Mouse (Mus musculus): Measurements from ENCODE around the gene Rapgef2.
"Not testable (repeated sequence)": the region's sequence is repeated elsewhere in the genome, so short reads cannot be mapped to it uniquely, and the experiment has no call there.

Gene Rapgef2

GRCm38 (mm10) chr3:79100831-79101230 is 185.5 kb downstream of the Rapgef2 start:
- DNase-seq (ENCODE audit: low spot score) = no peak

GRCm38 (mm10) chr3:79089091-79089490 is 197.2 kb downstream of the Rapgef2 start:
- DNase-seq (ENCODE audit: low spot score) = no peak

- DNase-seq (ENCODE audit: low spot score) = no peak
Observed at GRCm38 (mm10) chr3:79088461-79088860, 197.9 kb downstream of the Rapgef2 start.

GRCm38 (mm10) chr3:79086282-79086681 is 200.0 kb downstream of the Rapgef2 start:
- DNase-seq (ENCODE audit: low spot score) = no peak

GRCm38 (mm10) chr3:79083881-79084280 is 202.4 kb downstream of the Rapgef2 start:
- DNase-seq (ENCODE audit: low spot score) = no peak

- DNase-seq (ENCODE audit: low spot score) = no peak
Observed at GRCm38 (mm10) chr3:79083030-79083429, 203.3 kb downstream of the Rapgef2 start.

GRCm38 (mm10) chr3:79079076-79079475 is 207.2 kb downstream of the Rapgef2 start:
- DNase-seq (ENCODE audit: low spot score) = no peak

- no peak for DNase-seq (ENCODE audit: low spot score)
Observed at GRCm38 (mm10) chr3:79074970-79075369, 211.3 kb downstream of the Rapgef2 start.

GRCm38 (mm10) chr3:79073541-79074244 is 212.6 kb downstream of the Rapgef2 start:
- DNase-seq (ENCODE audit: low spot score) = no peak

GRCm38 (mm10) chr3:79071561-79071960 is 214.8 kb downstream of the Rapgef2 start:
- no peak for DNase-seq (ENCODE audit: low spot score)

GRCm38 (mm10) chr3:79069891-79070290 is 216.4 kb downstream of the Rapgef2 start:
- DNase-seq (ENCODE audit: low spot score) = no peak

- DNase-seq (ENCODE audit: low spot score) = no peak
Observed at GRCm38 (mm10) chr3:79068976-79069375, 217.3 kb downstream of the Rapgef2 start.

- no peak for DNase-seq (ENCODE audit: low spot score)
Observed at GRCm38 (mm10) chr3:79066455-79067055, 219.8 kb downstream of the Rapgef2 start.

GRCm38 (mm10) chr3:79064096-79064495 is 222.2 kb downstream of the Rapgef2 start:
- no peak for DNase-seq (ENCODE audit: low spot score)

GRCm38 (mm10) chr3:79061426-79061825 is 224.9 kb downstream of the Rapgef2 start:
- DNase-seq (ENCODE audit: low spot score) = no peak

- DNase-seq (ENCODE audit: low spot score) = not testable (repeated sequence)
Observed at GRCm38 (mm10) chr3:79058491-79058890, 227.8 kb downstream of the Rapgef2 start.

- no peak for DNase-seq (ENCODE audit: low spot score)
Observed at GRCm38 (mm10) chr3:79045251-79045650, 241.1 kb downstream of the Rapgef2 start.

GRCm38 (mm10) chr3:79042973-79043372 is 243.3 kb downstream of the Rapgef2 start:
- DNase-seq (ENCODE audit: low spot score) = no peak

GRCm38 (mm10) chr3:79039666-79040450 is 246.5 kb downstream of the Rapgef2 start:
- DNase-seq (ENCODE audit: low spot score) = peak; percentile 13

GRCm38 (mm10) chr3:79039008-79039407 is 247.3 kb downstream of the Rapgef2 start:
- DNase-seq (ENCODE audit: low spot score) = no peak

GRCm38 (mm10) chr3:79034457-79034856 is 251.9 kb downstream of the Rapgef2 start:
- DNase-seq (ENCODE audit: low spot score) = no peak

GRCm38 (mm10) chr3:79030855-79031254 is 255.5 kb downstream of the Rapgef2 start:
- DNase-seq (ENCODE audit: low spot score) = no peak

All from T-cell, adult 2 months (primary cell).